Mouse (Mus musculus): ENCODE results near the gene Hnrnph1. TPM values are rescaled to one million over a fixed set of nuclear protein-coding genes. Genes with fewer than 3 reads are reported as not detected.

Hnrnph1 gene
- 100 to 1,000 TPM; 504 to 536 TPM for total RNA-seq (2023)

DNA sequence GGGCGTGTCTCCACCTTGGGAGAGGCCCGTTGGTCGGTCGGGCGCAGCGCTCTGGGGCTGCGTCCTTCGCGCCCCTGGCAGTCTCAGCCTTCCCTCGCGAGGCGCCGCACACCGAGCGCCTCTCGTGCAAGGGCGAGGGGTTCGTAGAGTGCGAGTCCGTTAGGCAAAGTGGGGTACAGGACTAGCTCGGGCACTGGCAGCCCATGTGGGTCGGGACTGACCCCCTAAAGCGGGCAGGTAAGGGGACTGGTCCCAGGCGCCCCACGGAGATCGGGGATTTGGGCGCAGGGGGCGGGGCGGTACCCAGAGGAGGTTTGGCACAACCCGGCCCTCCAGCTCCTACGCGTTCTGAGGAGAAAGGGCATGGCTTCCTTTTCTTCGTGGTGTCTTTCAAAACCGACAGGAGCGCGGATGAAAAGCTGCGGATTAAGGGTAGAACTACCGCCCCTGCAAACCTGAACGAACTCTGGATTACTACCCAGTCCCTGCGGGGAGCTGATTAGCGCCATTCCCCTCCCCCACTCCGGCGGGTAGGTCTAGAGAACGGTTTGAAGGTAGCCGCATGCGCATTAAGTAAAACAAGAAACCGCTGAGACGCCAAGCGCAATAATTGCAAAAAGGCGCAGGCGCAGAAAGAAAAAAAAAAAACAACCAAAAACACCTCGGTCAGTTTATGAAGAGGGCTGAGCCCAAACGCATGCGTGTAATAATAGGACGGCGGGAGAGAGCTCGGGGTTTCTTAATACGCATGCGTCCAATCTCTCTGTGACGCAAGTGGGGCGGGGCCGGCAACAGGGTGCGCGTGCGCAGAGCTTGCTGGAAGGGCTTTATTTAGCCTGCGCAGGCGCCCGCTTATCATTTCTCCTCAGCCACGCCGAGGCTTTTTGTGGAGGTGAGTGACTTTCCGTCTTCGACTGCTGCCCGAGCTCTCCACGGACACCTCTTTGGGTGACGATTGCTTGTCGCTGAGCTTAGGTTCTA lies at the start of gene Hnrnph1:
Gene Hnrnph1 (plus strand): TSS at position 80 of the 981 bp plus-strand sequence.

DNA sequence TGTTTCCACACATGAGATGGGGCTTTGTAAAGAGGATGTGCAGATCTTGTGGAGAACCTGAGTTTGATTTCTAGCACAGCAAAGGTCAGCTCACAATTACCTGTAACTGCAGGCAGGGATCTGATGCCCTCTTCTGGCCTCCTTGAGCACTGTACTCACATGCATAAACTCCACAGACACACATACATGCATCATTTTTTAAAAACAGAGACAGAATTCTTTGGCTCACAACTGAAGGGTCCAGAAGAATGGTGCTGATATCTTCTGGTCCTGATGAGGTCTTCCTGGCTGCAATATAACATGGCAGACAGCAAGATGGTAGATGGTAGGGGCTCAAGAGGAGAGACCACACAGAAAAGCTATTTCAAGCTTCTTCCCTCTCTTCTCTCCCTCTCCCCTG lies 22.6 kb upstream of the Hnrnph1 start, which contains the start of gene Cby3:
Gene Cby3 (plus strand): TSS at position 301 of the 400 bp plus-strand sequence.

DNA sequence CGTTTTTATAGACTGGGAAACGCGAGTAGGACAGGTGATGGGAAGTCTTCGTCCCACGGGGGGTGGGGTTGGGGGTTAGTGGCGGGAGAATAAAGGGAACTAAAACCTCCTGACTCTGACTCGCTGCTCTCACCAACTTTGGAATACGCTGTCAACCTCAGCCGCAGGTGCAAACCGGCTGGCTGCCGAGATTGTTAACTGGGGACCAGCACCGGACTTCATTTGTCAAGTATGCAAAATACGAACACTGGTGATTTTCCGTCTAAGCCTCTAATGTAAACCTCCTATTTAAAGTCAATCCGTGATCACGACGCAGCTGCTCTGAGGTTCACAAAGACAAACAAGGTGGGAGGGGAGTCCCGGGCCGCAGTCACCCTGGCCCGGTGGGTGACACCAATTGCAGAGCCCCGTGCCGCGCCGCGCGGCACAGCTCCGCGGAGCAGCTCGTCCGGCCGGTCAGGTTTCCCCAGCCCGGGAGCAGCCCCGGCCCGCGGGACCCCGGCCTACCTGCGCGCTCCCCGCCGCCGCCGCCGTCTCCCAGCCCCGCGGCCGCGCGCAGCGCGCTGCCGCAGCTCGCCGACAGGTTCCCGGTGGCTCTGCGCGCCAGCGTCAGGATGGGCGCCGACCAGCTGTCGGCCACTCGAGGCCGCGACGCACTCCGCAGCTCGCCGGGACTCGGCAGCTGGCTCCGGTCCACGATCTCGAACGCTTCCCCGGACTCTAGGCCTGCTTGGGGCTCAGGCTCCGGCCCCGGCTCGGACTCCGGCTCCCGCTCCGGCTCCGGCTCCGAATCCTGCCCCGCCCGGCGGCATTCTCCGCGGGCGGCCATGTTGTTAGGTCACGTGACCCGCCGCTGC lies 53.7 kb downstream of the Hnrnph1 start, which contains the start of gene Rufy1:
Gene Rufy1 (minus strand): TSS at position 849 of the 857 bp plus-strand sequence.

Other genes starting within 250 kb of the Hnrnph1 start
- 10 to 100 TPM; 57.0 to 57.3 TPM for gene Tbc1d9b, start 245.6 kb upstream of the Hnrnph1 start, total RNA-seq (2023)
- gene Mrnip, start 202.5 kb upstream of the Hnrnph1 start, total RNA-seq (2023) = 1 to 10 TPM; 3.4 to 4.8 TPM
- gene Sqstm1, start 166.2 kb upstream of the Hnrnph1 start, total RNA-seq (2023) = 100 to 1,000 TPM; 279 to 286 TPM
- gene Mgat4b, start 166.1 kb upstream of the Hnrnph1 start, total RNA-seq (2023) = 10 to 100 TPM; 18.2 to 18.6 TPM
- gene Ltc4s, start 138.4 kb upstream of the Hnrnph1 start, total RNA-seq (2023) = under 1 TPM; 0.83 to 0.99 TPM
- gene Maml1, start 84.7 kb upstream of the Hnrnph1 start, total RNA-seq (2023) = 10 to 100 TPM; 43.5 to 46.7 TPM
- 100 to 1,000 TPM; 213 to 218 TPM for gene Canx, start 51.3 kb upstream of the Hnrnph1 start, total RNA-seq (2023)
- gene Cby3, start 22.5 kb upstream of the Hnrnph1 start, total RNA-seq (2023) = not detected
- gene Rufy1, start 54.1 kb downstream of the Hnrnph1 start, total RNA-seq (2023) = 10 to 100 TPM; 24.7 to 28.1 TPM
- gene Adamts2, start 225.1 kb downstream of the Hnrnph1 start, total RNA-seq (2023) = under 1 TPM; 0.62 to 0.81 TPM

Measured in neutrophil, adult 83 days (primary cell).